Mouse (Mus musculus) MEL-GATA-1-ER (cell line): ENCODE results near the gene C1qb.

Experiments
- DNase-seq: peaks from one replicate; pipeline ENCODE4 v3.0.0-alpha.2; 2012; ENCODE audit warnings: low read depth; ENCODE audit errors: extremely low read depth

C1qb gene

DNA sequence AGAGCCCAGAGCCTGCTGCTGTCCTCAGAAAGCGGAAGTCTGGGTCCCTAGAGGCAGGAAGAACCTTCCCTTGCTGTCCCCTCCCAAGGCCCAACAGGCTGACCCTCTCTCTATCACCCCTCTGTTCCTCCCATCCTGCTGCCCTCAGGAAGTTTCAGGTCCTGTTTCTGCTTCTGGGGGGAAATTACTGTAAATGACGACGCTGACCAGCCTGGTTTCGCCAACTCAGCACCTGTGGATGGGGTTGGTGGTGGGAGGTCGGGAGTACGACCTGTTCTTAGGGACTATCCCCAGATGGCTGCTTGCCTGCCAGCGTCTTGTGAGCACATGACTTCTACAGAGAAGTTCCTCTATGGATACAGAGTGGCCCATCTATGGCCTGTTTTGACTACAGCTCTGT lies at the start of gene C1qb:
Gene C1qb, minus strand, starts transcription at position 87 of the 400 bp plus-strand sequence.
- DNase-seq = no peak

DNA sequence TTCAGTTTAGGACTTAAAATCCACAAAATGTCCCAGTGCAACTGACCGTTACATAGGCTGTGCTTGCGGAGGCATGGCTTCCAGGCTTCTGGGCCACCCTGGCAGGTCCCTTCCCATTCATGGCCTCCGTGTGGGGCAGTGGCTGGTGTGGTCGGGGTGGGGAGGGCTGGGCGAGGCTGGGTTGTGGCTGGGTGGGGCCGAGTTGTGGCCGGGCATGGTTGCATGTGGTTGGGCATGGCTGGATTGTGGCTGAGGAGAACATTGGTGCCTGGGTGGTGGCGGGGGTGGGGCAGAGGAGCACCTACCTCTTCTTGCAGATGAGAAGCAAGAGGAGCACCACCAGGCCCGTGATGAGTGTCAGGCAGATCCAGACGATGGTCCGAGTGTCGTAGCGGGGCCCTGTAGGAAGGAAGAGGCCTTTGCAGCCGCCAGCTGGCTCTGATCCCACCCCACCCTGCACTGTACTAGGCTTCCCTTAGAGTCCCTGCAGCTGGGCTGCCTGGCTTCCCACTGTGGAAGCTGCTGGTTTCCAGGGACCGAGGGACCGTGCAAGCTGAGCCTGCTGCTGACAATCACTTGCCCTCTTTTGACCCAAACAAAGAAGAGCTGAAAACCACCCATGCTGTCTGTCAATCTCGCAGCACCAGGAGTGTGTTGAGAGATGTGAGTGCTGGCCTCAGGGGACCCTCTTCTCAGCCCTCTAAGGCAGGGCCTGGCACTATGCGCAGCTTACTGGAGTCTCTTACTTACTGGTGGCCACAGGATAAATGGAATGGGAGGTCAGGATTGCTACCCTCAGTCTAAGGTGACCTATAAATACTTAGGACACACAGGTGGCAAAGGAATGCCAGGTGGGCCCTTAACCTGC lies 49.0 kb upstream of the C1qb start:
- no peak for DNase-seq

- DNase-seq = peak; percentile 81
Observed at GRCm38 (mm10) chr4:136930474-136930873, 44.5 kb upstream of the C1qb start.

GRCm38 (mm10) chr4:136928928-136929327 lies 42.9 kb upstream of the C1qb start:
- DNase-seq = peak; percentile 68

DNA sequence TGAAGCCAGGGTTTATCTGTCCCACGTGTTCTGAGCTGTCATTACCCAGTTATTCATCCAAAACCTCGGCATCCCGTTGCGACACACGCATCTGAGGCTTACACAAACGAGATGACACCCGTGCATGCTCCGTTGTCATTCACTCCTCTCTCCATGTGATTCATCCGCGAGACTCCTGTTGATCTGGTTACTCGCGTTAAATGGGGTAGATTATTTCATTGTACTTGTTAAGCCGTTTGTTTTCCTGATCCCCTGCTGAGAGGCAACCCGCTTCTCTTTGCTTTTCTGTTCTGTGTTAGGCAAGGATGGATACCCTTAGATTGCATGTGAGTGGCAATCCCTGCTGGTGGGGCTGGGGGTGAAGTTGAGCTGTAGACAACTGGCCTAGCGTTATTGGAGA lies 39.8 kb upstream of the C1qb start:
- DNase-seq = no peak

DNA sequence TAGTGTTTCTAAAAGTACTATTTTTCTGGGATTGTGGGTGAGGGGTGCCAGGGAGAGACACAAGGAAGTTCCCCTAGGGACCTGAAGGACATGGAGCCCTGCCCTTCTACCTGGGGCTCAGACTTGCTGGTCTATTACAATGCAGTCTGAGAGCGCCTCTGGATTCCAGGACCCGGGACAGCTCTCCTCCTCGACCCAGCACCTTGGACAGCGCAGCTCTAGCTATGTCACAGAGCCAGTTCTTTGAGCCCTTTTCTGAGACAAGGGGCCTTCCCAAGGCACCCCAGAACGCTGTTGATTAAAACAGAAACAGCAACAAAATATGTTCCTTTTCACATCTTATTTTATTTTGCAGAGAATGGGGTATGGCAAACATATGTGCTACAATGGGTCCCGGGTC lies 38.5 kb upstream of the C1qb start:
- DNase-seq = peak; percentile 25

GRCm38 (mm10) chr4:136919526-136919925 lies 33.5 kb upstream of the C1qb start:
- no peak for DNase-seq

DNA sequence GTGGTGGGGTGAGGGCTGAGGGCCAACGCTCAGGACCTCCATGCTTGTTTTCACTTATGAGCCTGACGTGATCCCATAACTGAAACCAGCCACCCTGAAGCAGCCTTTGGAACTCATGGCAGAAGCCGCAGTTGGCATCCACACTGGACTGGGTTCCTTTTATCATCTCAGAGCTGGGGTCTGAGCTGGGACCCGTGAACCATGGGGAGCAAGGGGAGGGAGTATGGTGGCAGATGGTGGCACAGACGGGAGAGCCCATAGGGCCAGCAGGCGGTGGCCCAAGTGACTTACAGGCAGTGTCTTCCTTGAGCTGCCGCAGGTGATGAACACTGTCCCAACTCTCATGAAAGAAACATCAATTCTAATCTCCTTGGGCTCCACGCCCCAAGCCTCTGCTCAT lies 32.8 kb upstream of the C1qb start:
- DNase-seq = no peak

DNA sequence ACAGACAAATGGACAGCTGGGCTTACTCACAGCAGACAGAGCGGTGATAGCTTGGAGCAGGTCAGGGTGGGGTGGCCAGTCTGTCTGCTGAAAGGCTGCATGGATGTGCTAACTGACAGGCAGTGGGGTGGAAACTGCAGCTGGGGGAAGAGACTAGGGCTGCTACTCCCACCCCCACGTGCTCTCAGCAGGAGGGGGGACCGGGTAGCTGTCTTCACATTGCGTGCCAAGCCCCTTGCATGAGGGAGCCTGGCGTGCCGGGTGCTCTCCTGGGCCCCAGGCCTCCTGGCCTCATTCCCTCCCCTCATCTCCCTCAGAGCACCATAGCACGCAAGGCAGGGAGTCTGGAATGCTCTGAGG lies 31.2 kb upstream of the C1qb start:
- DNase-seq = no peak

DNA sequence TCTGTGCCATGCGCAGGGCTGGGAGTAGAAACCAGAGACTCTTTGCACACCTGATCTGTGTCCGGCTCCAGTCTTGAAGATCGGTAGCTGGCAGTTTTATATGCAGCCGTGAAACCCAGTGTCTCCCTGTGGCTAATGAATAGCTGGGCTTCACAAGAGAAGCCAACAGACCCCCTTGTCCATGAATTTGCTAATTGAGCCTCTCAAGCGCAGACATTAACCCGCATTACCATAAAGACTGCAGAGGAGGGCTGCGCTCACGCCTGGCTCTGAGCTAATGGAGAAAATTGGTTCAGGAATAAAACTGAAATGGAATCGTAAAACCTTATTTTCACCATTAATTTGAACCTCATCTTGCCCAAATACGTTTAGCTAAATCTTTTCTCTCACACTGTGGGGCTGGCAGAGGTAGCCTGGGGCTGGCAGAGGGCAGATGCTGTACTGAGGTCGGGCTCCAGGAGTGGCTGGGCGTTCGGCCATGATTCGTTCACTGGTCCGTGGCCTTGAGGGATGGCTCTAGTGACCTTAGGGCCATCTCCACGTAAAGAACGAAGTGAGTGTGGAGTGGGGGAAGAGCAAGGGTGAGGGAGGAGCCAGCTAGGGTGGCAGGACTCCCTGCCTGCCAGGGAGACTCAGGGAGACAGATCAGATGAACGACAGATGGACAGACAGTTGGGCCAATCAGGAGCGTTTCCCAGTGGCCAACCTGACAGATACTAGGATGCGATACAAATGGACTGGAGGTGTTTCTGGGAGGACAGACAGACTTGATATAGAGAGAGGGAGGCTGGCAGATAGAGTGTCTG lies 30.6 kb upstream of the C1qb start:
- no peak for DNase-seq

- no peak for DNase-seq
Observed at GRCm38 (mm10) chr4:136912841-136913240, 26.9 kb upstream of the C1qb start.

DNA sequence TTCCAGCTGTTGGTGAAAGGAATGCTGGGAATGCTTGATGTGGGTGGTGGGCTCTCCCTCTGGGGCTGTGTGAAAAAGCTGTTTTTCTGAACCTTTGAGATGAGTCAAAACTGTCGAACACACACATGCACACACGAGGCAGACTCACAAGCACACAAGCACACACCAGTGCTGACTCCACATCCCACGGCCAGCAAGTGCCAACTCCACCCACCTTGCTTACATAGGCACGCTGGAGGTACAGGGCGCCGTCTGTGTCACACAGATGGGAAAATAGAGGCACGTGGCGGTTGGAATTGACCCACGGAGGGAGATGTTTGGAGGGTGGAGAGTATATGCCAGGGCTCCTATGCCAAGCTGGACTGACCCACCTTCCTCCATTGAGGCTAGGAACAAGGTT lies 25.8 kb upstream of the C1qb start:
- DNase-seq = no peak

DNA sequence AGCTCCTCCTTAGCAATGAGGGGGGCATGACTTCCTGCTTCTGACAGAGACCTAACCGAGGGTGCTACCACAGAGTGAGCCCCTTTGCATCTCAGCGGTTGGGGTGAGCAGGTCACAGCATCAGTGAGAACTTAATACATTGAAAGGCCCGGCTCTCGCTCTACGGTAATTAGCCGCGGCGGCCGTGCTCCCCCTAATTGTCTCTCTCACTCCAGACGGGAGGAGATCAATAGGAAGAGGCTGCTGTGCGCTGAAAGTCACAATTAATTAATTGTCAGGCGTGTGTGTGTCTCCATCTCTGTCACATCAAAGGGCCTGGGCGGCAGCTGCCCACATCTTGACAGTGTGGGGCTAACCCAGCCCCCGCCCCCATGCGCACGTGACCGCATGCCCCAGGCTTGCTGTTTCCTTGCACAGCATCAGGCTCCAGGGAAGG lies 25.2 kb upstream of the C1qb start:
- DNase-seq = no peak

DNA sequence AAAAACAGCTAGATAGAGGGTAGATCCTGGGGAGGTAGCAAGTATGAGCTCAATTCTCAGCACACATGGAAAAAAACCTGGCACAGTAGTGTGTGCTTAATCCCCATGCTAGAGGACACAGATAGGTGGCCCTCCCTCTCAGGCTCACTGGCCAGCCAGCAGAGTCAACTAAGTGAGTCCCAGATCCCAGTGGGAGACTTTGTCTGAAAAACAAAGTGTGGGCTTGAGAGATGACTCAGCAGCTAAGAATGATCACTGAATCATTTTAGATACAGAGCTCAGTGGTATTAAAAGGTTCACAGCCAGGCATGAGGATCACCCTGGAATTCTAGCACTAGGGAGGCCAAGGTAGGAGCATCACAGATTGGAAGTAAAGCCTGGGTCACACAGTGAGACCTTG lies 21.8 kb upstream of the C1qb start:
- no peak for DNase-seq

DNA sequence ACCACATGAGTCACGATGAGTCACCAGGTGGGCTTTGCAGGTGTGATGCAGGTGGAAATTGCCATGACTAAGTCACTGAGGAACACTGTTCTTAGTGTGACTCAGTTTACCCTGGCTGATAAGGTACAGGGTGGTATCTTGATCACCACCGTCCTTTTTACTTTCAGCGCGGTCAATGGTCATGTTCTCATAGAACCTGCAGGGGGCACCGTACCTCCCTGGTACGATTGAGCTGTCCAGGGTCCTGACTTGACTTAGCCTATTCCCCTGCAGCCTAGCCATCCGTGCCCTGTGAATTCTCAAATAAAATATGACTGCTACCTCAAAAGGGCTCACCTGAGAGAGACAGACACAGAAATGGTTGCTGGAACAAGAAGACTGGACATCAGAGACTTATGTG lies 21.0 kb upstream of the C1qb start:
- no peak for DNase-seq

DNA sequence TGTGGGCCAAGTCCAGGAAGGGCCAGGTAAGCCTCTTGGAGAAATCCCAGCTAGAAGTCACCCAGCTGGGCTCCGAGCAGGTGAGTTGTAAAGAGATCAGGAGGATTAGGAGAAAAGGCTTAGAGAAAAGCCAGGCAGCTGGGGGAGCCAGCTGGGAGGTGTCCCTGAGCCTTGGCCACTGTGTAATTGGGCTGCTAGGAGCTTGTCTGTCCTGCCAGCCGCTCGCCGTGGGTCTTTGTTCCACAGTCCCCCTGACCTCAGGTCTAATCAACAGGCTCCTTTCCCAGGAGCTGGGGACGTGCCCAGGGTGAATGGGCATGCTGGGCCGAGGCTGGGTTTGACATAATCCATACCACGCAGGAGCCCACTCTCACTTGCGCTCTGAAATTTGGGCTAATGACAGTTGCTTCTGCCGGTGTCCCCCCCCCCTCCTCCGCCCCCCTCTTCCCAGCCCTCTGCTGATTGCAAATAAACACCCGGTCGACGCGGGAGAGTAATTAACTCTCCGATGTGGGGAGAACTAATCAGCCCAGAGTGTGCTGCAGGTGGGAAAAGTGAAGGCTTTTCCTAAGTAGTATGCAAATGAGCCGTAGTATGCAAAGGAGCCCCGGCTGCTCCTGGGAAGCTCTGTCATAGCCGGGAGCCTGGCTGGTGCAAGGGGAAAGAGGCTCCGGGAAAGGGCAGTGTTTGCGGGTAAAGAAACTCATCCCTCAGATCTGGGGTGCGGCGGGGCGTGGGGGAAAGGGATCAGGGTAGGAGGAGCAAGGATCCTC lies 19.0 kb upstream of the C1qb start:
- DNase-seq = no peak

GRCm38 (mm10) chr4:136899154-136899553 lies 13.2 kb upstream of the C1qb start:
- DNase-seq = no peak

DNA sequence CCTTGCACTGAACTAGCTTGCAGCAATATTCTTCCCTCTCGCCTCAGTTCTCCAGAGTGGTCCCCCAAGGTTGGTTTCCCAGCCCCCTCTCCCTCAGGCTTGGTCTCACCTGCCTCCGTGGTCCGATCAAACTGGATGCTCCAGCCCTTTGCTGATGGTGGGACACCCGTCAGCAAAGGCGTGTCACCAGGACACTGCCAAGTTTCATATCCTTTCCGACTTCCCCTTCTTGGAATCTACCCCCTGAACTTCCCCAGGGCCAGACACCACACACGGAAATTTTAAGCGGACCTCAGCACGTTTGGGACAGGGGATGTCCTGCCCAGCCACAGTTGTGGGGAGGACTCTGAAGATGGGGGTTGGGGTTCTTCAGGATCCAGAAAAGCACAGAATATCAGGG lies 12.7 kb upstream of the C1qb start, which contains the start of gene C1qa:
Gene C1qa, minus strand, starts transcription at position 167 of the 400 bp plus-strand sequence.
- no peak for DNase-seq

DNA sequence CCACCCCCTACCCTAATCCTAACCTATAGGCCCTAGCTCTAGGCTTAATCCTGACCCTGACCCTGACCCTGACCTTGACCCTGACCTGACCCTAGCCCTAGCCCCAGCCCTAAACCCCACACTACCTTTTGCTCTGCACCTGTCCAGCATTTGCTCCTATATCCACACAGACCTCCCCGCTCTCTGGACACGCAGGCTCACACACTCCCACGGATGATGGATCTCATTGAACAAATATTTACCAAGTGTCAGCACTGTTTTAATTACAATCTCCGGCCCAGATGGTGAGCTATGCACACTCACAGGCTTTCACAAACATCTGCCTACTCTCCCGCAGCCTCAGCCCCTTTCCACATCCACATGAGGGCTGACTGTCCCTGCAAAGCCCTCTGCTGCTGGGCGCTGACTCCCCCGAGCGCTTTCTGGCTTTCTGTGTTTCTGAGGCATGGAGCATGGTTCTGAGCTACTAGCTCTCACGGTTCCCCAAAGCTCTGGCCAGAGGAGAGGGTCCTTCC lies 12.2 kb upstream of the C1qb start:
- DNase-seq = no peak

GRCm38 (mm10) chr4:136896461-136896860 lies 10.5 kb upstream of the C1qb start:
- no peak for DNase-seq

DNA sequence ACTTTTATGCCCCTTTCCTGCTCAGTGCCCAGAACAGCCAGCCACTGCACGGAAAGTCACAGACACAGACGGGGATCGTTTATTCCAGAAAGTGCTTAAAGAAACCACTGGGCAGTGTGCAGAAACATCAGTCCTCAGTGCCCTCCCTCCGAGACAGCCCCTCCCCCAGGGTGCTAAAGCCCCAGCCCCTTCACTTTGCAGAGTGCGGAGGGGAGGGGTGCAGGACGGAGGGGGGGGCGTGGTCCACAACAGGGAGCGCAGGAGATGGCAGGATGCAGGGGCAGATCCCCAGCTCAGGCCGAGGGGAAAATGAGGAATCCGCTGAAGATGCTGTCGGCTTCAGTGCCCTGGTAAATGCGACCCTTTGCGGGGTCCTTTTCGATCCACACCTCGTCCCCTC lies 9.9 kb upstream of the C1qb start:
- DNase-seq = no peak

- DNase-seq = no peak
Observed at GRCm38 (mm10) chr4:136894821-136895220, 8.8 kb upstream of the C1qb start.
